ENCODE assay signal across 10 mouse cellular contexts in genomic region chr4:106581176-106581864, GRCm38 (mm10). TPM values are rescaled to one million over a fixed set of nuclear protein-coding genes. Genes with fewer than 3 reads are reported as not detected.
DNase-seq lines count a peak whose midpoint lies in the region; ATAC-seq lines count a peak whose summit lies in the region.
"Had no signal": no experiment of that assay in that cellular context is flagged by ENCODE, and none has a peak within 500 bp of the region (broad histone marks: within the 10 kb centered on the region; RNA-seq: fewer than 3 reads in every experiment).

No protein-coding gene starts in this region.

- ATAC-seq in stomach, embryonic 16.5 days (ENCODE audit: insufficient read depth, low FRiP score) = no peak
- no peak for ATAC-seq in hindbrain, embryonic 14.5 days (ENCODE audit: low FRiP score)
- ATAC-seq: forebrain, embryonic 16.5 days had no signal

- H3K27me3 ChIP-seq in stomach, embryonic 16.5 days (ENCODE audit: control insufficient read depth, insufficient read depth, low read length) = no peaks in the 10 kb centered on the region
- no peaks in the 10 kb centered on the region for H3K27me3 ChIP-seq in hindbrain, embryonic 14.5 days (ENCODE audit: control insufficient read depth, insufficient read depth, low read length)

- intact Hi-C loops in left cerebral cortex, postnatal 4 days (cut with DNase I) = no loop called here
- intact Hi-C loops in left cerebral cortex, postnatal 14 days (cut with DNase I) = no loop called here

- H3K9me3 ChIP-seq in stomach, embryonic 16.5 days (replicated peaks; ENCODE audit: control insufficient read depth, low read length) = no peaks in the 10 kb centered on the region
- H3K9me3 ChIP-seq in hindbrain, embryonic 14.5 days (ENCODE audit: control insufficient read depth, low read length) = no peaks in the 10 kb centered on the region

- WGBS in stomach, embryonic 16.5 days = 73% methylated on average over 14 of the region's 14 CpGs
- 88% methylated on average over 14 of the region's 14 CpGs for WGBS in hindbrain, embryonic 14.5 days

- no peak overlapping the region for H3K9ac ChIP-seq in stomach, embryonic 16.5 days (ENCODE audit: low read length)
- no peak overlapping the region for H3K9ac ChIP-seq in hindbrain, embryonic 14.5 days

- H3K4me1 ChIP-seq in stomach, embryonic 16.5 days (ENCODE audit: control insufficient read depth, insufficient read depth, low read length) = no peaks in the 10 kb centered on the region; the same call in 1 of the 2 replicates
- no peaks in the 10 kb centered on the region for H3K4me1 ChIP-seq in hindbrain, embryonic 14.5 days (replicated peaks; ENCODE audit: control insufficient read depth, insufficient read depth, low read length)

- H3K27ac ChIP-seq in stomach, embryonic 16.5 days (ENCODE audit: low read length) = peak overlapping the region; percentile 80
- H3K27ac ChIP-seq in hindbrain, embryonic 14.5 days = no peak overlapping the region

- peaks cover 15% of the 10 kb centered on the region for H3K36me3 ChIP-seq in stomach, embryonic 16.5 days (ENCODE audit: control insufficient read depth, insufficient read depth, low read length)
- H3K36me3 ChIP-seq in hindbrain, embryonic 14.5 days (replicated peaks; ENCODE audit: control insufficient read depth, insufficient read depth) = peaks cover 98% of the 10 kb centered on the region

- H3K4me2 ChIP-seq in stomach, embryonic 16.5 days (ENCODE audit: low read depth, low read length) = no peak overlapping the region
- no peak overlapping the region for H3K4me2 ChIP-seq in hindbrain, embryonic 14.5 days (replicated peaks)

- peak; percentile 22 to 39 for DNase-seq in left cerebral cortex, adult 9 months (ENCODE audit: low spot score in 2 of 2)
- DNase-seq in left cerebral cortex, postnatal 4 days = no peak
- DNase-seq in heart, adult 8-10 months (ENCODE audit: low spot score) = peak; percentile 30
- DNase-seq in left cerebral cortex, postnatal 14 days (ENCODE audit: low spot score in 2 of 2) = peak; percentile 56 to 85
- no peak for DNase-seq in hindbrain, embryonic 14.5 days (ENCODE audit: low spot score)
- DNase-seq in layer of hippocampus, adult 8-10 months (ENCODE audit: low spot score in 2 of 2) = no peak
- DNase-seq: lung, postnatal 10 days had no signal

- no peak overlapping the region for H3K4me3 ChIP-seq in stomach, embryonic 16.5 days (replicated peaks; ENCODE audit: low read length)
- no peak overlapping the region for H3K4me3 ChIP-seq in hindbrain, embryonic 14.5 days (replicated peaks; ENCODE audit: low read length)

RNA-seq across cellular contexts. Expression of gene Dhcr24, which starts 20.5 kb away (rescaled TPM):
- total RNA-seq in left cerebral cortex, postnatal 4 days (2021) = 100 to 1,000 TPM; 143 to 145 TPM
- total RNA-seq in heart, adult 8-10 months (2022) = 1 to 10 TPM; 1.7 to 2.0 (median 1.8) TPM
- total RNA-seq in left cerebral cortex, postnatal 14 days (2021) = 100 to 1,000 TPM; 112 to 119 TPM
- polyA plus RNA-seq in stomach, embryonic 16.5 days (2015; fragmentation: Nextera tagmentation; extraction: Ambion mirVana) = 4.2 and 4.9 TPM in 2 replicates
- 25.7 and 27.1 TPM in 2 replicates for polyA plus RNA-seq in hindbrain, embryonic 14.5 days (2014; fragmentation: Nextera tagmentation; extraction: Ambion mirVana)
- total RNA-seq in layer of hippocampus, adult 8-10 months (2022) = 10 to 100 TPM; 66.0 to 86.5 (median 75.9) TPM

RNA-seq across cellular contexts. Expression of gene Lexm, which starts 35.7 kb away (rescaled TPM):
- total RNA-seq in left cerebral cortex, postnatal 4 days (2021) = under 1 TPM in 1 of 2 experiments, not detected in 1; 0.22 TPM
- not detected for total RNA-seq in heart, adult 8-10 months (2022)
- total RNA-seq in left cerebral cortex, postnatal 14 days (2021) = under 1 TPM in 1 of 2 experiments, not detected in 1; 0.37 TPM
- polyA plus RNA-seq in stomach, embryonic 16.5 days (2015; fragmentation: Nextera tagmentation; extraction: Ambion mirVana) = not detected in 2 replicates
- not detected in 2 replicates for polyA plus RNA-seq in hindbrain, embryonic 14.5 days (2014; fragmentation: Nextera tagmentation; extraction: Ambion mirVana)
- total RNA-seq in layer of hippocampus, adult 8-10 months (2022) = not detected
- total RNA-seq: midbrain, postnatal 0 days had no signal
- polyA plus RNA-seq: forebrain, embryonic 16.5 days; midbrain, postnatal 0 days had no signal

RNA-seq across cellular contexts. Expression of gene Ttc22, which starts 40.9 kb away (rescaled TPM):
- 1 to 10 TPM; 1.6 to 1.9 TPM for total RNA-seq in left cerebral cortex, postnatal 4 days (2021)
- under 1 TPM in 2 of 4 experiments, not detected in 2; 0.11 to 0.16 TPM for total RNA-seq in heart, adult 8-10 months (2022)
- total RNA-seq in left cerebral cortex, postnatal 14 days (2021) = 1 to 10 TPM; 1.7 to 2.0 TPM
- 12.6 and 15.3 TPM in 2 replicates for polyA plus RNA-seq in stomach, embryonic 16.5 days (2015; fragmentation: Nextera tagmentation; extraction: Ambion mirVana)
- polyA plus RNA-seq in hindbrain, embryonic 14.5 days (2014; fragmentation: Nextera tagmentation; extraction: Ambion mirVana) = 1.6 and 1.9 TPM in 2 replicates
- total RNA-seq in layer of hippocampus, adult 8-10 months (2022) = under 1 TPM; 0.55 to 0.60 (median 0.58) TPM

Comparison
In these comparisons a context has a peak if more than half of its experiments do, and no peak if none do; other contexts are left out.
1. DNase-seq: peak in left cerebral cortex, adult 9 months (2 of 2), heart, adult 8-10 months (single experiment) and left cerebral cortex, postnatal 14 days (2 of 2); none in left cerebral cortex, postnatal 4 days (single experiment), hindbrain, embryonic 14.5 days (single experiment) and layer of hippocampus, adult 8-10 months (0 of 2).
2. RNA of gene Dhcr24, which starts 20.5 kb away (total RNA-seq): 143 to 145 TPM in left cerebral cortex, postnatal 4 days, 112 to 119 TPM in left cerebral cortex, postnatal 14 days and 66.0 to 86.5 TPM in layer of hippocampus, adult 8-10 months; 1.7 to 2.0 TPM in heart, adult 8-10 months; every median in the first group is over 10 times any median in the second.